Mouse (Mus musculus) midbrain, postnatal 0 days (tissue): Measurements from ENCODE around the gene Arrdc5. TPM values are rescaled to one million over a fixed set of nuclear protein-coding genes. Genes with fewer than 3 reads are reported as not detected.

Experiments
- ATAC-seq: fragments of 200-750 bp; cut with Nextera tagmentation; 2 replicates; pipeline ENCODE4 v1.8.0; 2017; ENCODE audit warnings: moderate number of reproducible peaks, mild to moderate bottlenecking, moderate TSS enrichment, moderate library complexity; ENCODE audit not compliant: low FRiP score
- DNase-seq: peaks from one replicate; pipeline ENCODE4 v3.0.0-alpha.2; 2015; ENCODE audit warnings: low spot score
- H3K27ac ChIP-seq: fragments of 300-500 bp; sonication (generic); 2 replicates; pipeline ENCODE4 v1.5.1; 2014; ENCODE audit warnings: low read depth, mild to moderate bottlenecking, low read length, mixed read lengths
- H3K27me3 ChIP-seq: fragments of 300-500 bp; sonication (generic); 2 replicates; pipeline ENCODE4 v1.6.1; 2014; ENCODE audit warnings: low read length, control low read depth, mixed read lengths; ENCODE audit not compliant: insufficient read depth
- H3K36me3 ChIP-seq: fragments of 300-500 bp; sonication (generic); 2 replicates; pipeline ENCODE4 v1.6.1; 2014; ENCODE audit warnings: low read length, control low read depth, mixed read lengths; ENCODE audit not compliant: insufficient read depth
- H3K4me1 ChIP-seq: fragments of 300-500 bp; sonication (generic); 2 replicates; pipeline ENCODE4 v1.6.1; 2014; ENCODE audit warnings: mild to moderate bottlenecking, control low read depth, antibody characterized with exemption, low read length, mixed read lengths; ENCODE audit not compliant: insufficient read depth
- H3K4me2 ChIP-seq: fragments of 300-500 bp; sonication (generic); 2 replicates; pipeline ENCODE4 v1.6.1; 2014; ENCODE audit warnings: low read depth, mild to moderate bottlenecking, low read length, mixed read lengths; ENCODE audit not compliant: poor library complexity, severe bottlenecking
- H3K4me3 ChIP-seq: fragments of 300-500 bp; sonication (generic); 2 replicates; pipeline ENCODE4 v1.5.1; 2014; ENCODE audit warnings: low read depth, mild to moderate bottlenecking, low read length, moderate library complexity
- H3K9ac ChIP-seq: fragments of 300-500 bp; sonication (generic); replicated peaks from 2 replicates; pipeline ENCODE4 v1.6.1; 2014; ENCODE audit warnings: mild to moderate bottlenecking, low read length, moderate library complexity, mixed read lengths; ENCODE audit not compliant: poor library complexity, severe bottlenecking
- H3K9me3 ChIP-seq: fragments of 300-500 bp; sonication (generic); 2 replicates; pipeline ENCODE4 v1.6.1; 2016; ENCODE audit warnings: low read length, control low read depth
- CTCF ChIP-seq: IDR thresholded peaks from 2 replicates; pipeline ENCODE4 v1.5.1; 2016; ENCODE audit warnings: antibody characterized with exemption, mild to moderate bottlenecking
- WGBS: fragments of 180-500 bp; shearing (Covaris S2); extraction: QIAGEN DNeasy Blood & Tissue Kit; methylation state at CpG from one replicate; pipeline ENCODE4 v1.1.7; 2014; 5-methylcytosine and 5-hydroxymethylcytosine counted together
- polyA plus RNA-seq: library from polyadenylated mRNA; unstranded; fragments of >200 nt; fragmentation: Nextera tagmentation; extraction: Ambion mirVana; gene quantifications from 2 replicates; pipeline ENCODE4 v1.2.1, GENCODE M21; 2015
- total RNA-seq: library from RNA; depleted of rRNA; stranded (reverse); fragments of >200 nt; gene quantifications from 2 replicates; pipeline ENCODE4 v1.2.3, GENCODE M21; 2014

Arrdc5 gene
- total and polyA plus RNA-seq, 2 experiments from 2014 or later: not detected

DNA sequence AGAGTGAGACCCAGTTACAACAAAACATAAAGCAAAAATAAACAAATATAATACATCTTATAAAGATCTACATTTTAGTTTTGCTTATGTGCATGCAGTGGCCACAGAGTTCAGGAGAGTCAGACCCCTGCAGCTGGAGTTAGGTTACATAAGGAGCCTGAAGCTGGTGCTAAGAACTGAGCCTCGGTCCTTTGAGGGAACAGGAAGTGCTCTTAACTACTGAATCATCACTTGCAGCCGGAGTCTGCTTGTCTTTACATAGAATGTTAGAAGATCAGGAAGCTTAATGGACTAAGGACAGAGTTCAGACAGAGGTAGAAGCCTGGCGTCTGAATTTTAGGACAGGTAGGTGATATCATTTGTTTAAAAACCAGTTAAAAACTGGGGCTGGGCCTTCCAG lies 11.2 kb downstream of the Arrdc5 start:
- Histone ChIP-seq H3K27me3 (0 out of 2 replicates have a peak, but pooled peaks cover 4% of the 10 kb centered on the region), H3K4me3 (no peak overlapping the region), H3K4me2 (no peak overlapping the region), H3K4me1 (no peaks in the 10 kb centered on the region), H3K9me3 (no peaks in the 10 kb centered on the region), H3K9ac (no peak overlapping the region), H3K36me3 (no peaks in the 10 kb centered on the region), H3K27ac (no peak overlapping the region; the same call in 1 of the 2 replicates)
- DNase-seq (no peak), ATAC-seq (no peak)
- WGBS: 47% methylated on average over 3 of the region's 3 CpGs
- TF ChIP-seq CTCF: no peak

DNA sequence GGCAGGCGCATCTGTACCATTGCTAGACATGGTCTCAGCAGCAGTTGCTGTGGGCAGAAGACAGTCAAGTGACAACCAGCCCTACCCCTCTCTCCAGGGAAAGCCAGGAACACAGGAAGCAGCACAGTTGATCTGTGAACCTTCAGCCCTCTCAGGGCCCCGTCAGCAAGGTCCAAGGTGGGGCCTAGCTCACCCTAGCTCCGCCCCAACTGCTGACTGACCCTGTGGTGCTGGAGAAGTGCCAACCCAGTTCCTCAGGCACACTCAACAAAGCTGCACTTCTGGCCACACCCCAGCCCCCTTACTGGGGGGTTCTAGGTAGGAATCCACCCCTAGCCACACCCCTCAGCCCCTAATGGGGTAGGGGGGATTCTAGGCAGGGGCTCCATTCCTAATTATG lies 12.3 kb downstream of the Arrdc5 start:
- no peak overlapping the region for H3K4me3 ChIP-seq
- no peaks in the 10 kb centered on the region for H3K4me1 ChIP-seq
- no peak overlapping the region for H3K9ac ChIP-seq
- DNase-seq (no peak), ATAC-seq (no peak)
- no peak overlapping the region for H3K4me2 ChIP-seq
- TF ChIP-seq CTCF: no peak
- no peaks in the 10 kb centered on the region for H3K27me3 ChIP-seq
- H3K36me3 ChIP-seq: no peaks in the 10 kb centered on the region
- H3K27ac ChIP-seq: no peak overlapping the region
- 59% methylated on average over 3 of the region's 3 CpGs for WGBS
- no peaks in the 10 kb centered on the region for H3K9me3 ChIP-seq

DNA sequence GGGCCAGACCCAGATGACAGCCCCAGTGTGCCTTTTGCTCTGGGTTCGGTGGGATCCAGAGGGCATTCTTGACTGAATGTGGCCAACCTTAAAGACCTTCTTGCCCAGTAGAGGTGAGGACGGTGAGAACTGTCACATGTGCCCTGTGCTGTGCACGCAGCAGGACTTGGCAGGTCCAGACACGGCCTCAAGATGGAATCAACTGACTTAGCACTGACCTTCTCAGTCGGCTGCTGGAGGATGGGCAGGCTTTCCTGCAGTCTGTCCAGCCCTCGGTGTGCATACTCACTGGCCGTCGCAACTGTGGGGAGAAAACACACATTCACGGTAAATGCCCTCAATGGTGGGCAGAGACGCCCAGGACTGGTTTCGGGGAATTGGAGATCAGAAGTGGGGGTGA lies 14.1 kb downstream of the Arrdc5 start:
- ATAC-seq: no peak
- 96% methylated on average over 11 of the region's 11 CpGs for WGBS
- DNase-seq: no peak
- no peak overlapping the region for H3K4me3 ChIP-seq
- H3K27me3 ChIP-seq: no peaks in the 10 kb centered on the region
- no peak overlapping the region for H3K4me2 ChIP-seq
- TF ChIP-seq CTCF: no peak
- H3K9ac ChIP-seq: no peak overlapping the region
- H3K4me1 ChIP-seq: no peaks in the 10 kb centered on the region
- no peaks in the 10 kb centered on the region for H3K9me3 ChIP-seq
- no peaks in the 10 kb centered on the region for H3K36me3 ChIP-seq
- H3K27ac ChIP-seq: no peak overlapping the region

DNA sequence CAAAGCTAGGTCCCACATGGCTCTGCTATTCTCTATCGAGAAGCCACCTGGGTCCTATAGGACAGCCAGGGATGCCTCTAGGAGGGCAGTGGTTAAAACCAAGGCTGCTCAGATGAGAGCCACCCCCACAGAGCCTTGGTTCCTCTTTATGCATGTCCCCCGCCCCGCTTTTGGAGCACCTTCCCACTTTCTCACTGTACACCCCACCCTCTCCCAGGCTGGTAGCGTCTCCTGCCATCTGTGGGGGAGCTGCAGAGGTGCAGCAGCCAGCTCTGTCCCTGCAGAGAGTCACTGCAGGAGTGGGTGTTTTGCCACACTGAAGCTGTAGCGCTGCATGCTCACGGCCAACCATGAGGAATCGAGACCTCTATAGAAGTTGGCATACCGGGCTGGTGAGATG lies 16.8 kb downstream of the Arrdc5 start:
- no peak overlapping the region for H3K27ac ChIP-seq

DNA sequence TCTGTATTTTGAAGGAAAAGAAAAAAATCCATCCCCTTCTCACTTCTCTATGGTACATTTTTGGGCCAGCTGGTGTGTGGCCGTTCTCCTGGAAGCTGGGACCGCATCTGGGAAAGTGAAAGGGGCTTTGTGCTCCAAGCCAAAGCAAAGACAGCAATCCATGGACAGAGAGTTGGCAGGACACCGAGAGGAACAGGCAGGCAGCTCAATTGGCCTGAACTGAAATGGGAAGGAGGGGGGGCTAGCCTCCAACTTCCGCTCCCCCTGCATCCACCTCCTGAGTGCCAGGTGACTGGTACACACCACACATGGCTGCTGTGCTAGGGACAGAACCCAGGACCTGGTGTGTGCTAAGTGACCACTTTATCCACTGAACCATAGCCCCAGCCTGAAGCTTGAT lies 17.3 kb downstream of the Arrdc5 start:
- Histone ChIP-seq H3K27ac (no peak overlapping the region), H3K4me1 (no peaks in the 10 kb centered on the region), H3K4me2 (no peak overlapping the region), H3K4me3 (no peak overlapping the region), H3K9me3 (no peaks in the 10 kb centered on the region), H3K9ac (no peak overlapping the region), H3K36me3 (no peaks in the 10 kb centered on the region), H3K27me3 (no peaks in the 10 kb centered on the region)
- 71% methylated on average over 4 of the region's 4 CpGs for WGBS
- DNase-seq (peak; percentile 58), ATAC-seq (no peak)
- no peak for TF ChIP-seq CTCF

More for the DNA sequence above, 16.8 kb downstream of the Arrdc5 start:
- H3K9ac ChIP-seq: no peak overlapping the region
- no peaks in the 10 kb centered on the region for H3K36me3 ChIP-seq
- H3K4me3 ChIP-seq: no peak overlapping the region
- DNase-seq (no peak), ATAC-seq (no peak)
- H3K4me1 ChIP-seq: no peaks in the 10 kb centered on the region
- H3K27me3 ChIP-seq: no peaks in the 10 kb centered on the region
- no peak overlapping the region for H3K4me2 ChIP-seq
- H3K9me3 ChIP-seq: no peaks in the 10 kb centered on the region
- WGBS: 91% methylated on average over 8 of the region's 8 CpGs
- no peak for TF ChIP-seq CTCF

DNA sequence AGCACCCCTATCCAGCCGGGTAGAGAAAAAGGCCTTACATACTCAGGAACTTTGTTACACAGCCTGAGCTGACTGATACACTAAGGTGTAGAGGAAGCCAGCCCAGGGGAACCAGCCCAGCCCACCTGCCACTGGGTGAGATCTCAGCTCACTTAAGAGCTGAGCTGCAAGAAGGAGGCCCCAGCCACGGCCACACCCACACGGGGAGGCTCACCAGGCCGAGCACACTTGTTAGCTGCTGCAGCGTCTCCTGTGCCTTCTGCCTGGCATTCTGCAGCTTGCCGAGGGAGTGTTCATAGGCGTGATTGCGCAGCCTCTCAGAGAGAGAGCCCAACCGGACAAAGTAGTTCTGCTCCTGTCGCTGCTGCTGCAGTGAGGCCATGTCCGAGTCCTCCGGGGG lies 18.9 kb downstream of the Arrdc5 start:
- ATAC-seq (no peak), DNase-seq (no peak)
- Histone ChIP-seq H3K27me3 (no peaks in the 10 kb centered on the region), H3K4me1 (no peaks in the 10 kb centered on the region), H3K27ac (no peak overlapping the region), H3K36me3 (no peaks in the 10 kb centered on the region), H3K9ac (no peak overlapping the region), H3K4me2 (no peak overlapping the region), H3K9me3 (no peaks in the 10 kb centered on the region), H3K4me3 (no peak overlapping the region)
- no peak for TF ChIP-seq CTCF
- 94% methylated on average over 12 of the region's 12 CpGs for WGBS
